ENCODE assay signal across 8 mouse cellular contexts in the genomic region with DNA sequence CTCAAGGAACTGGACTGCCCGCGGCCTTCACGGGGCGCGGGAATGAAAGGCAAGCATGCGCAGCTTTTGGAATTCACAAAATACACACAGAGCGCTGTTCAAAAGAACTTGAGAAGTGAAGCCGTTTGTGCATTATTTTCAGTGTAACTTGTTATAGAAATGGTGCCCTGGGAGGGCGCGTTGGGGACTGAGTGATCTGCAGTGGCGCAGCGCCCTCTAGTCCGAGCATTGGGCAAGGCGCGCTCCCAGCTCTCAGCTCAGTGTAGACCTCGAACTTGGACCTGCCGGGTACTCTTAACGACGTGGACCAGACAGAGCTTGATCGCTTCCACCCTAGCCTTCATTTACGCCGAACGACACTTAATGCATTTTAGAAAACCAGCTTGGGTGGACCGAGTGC. TPM values are rescaled to one million over a fixed set of nuclear protein-coding genes. Genes with fewer than 3 reads are reported as not detected.
A peak's percentile ranks its signal among the peaks of the same experiment; 100 is the strongest.
DNase-seq lines count a peak whose midpoint lies in the region; ATAC-seq and TF ChIP-seq lines count a peak whose summit lies in the region.

No protein-coding gene starts in this region.

- H3K4me1 ChIP-seq in hindbrain, embryonic 11.5 days (replicated peaks; ENCODE audit: control insufficient read depth, insufficient read depth, low read length) = no peaks in the 10 kb centered on the region
- H3K4me1 ChIP-seq in lung, embryonic 14.5 days (ENCODE audit: insufficient read depth) = no peaks in the 10 kb centered on the region

- peak; percentile 55 for ATAC-seq in hindbrain, embryonic 11.5 days (ENCODE audit: low FRiP score)
- ATAC-seq in lung, embryonic 14.5 days (ENCODE audit: insufficient read depth) = peak; percentile 75

- 0 out of 2 replicates have a peak overlapping the region, but pooled peaks have one; percentile 42 for H3K27ac ChIP-seq in hindbrain, embryonic 11.5 days (ENCODE audit: low read depth, low read length)
- peak overlapping the region; percentile 97 for H3K27ac ChIP-seq in lung, embryonic 14.5 days (ENCODE audit: low read depth)

- no peaks in the 10 kb centered on the region for H3K27me3 ChIP-seq in hindbrain, embryonic 11.5 days (ENCODE audit: control insufficient read depth, insufficient read depth, low read length)
- H3K27me3 ChIP-seq in lung, embryonic 14.5 days (ENCODE audit: insufficient read depth, low read length) = no peaks in the 10 kb centered on the region

- no peaks in the 10 kb centered on the region for H3K9me3 ChIP-seq in hindbrain, embryonic 11.5 days (ENCODE audit: control insufficient read depth, low read length)
- no peaks in the 10 kb centered on the region for H3K9me3 ChIP-seq in lung, embryonic 14.5 days (ENCODE audit: low read depth, low read length)

- peak overlapping the region; percentile 67 for H3K4me3 ChIP-seq in hindbrain, embryonic 11.5 days (ENCODE audit: low read depth, low read length)
- peak overlapping the region; percentile 68 for H3K4me3 ChIP-seq in lung, embryonic 14.5 days (ENCODE audit: low read depth, low read length)

- WGBS in hindbrain, embryonic 11.5 days = under 1% methylated on average over 24 of the region's 24 CpGs
- WGBS in lung, embryonic 14.5 days = under 1% methylated on average over 24 of the region's 24 CpGs

- TF ChIP-seq CTCF in lung, embryonic 14.5 days (IDR thresholded peaks at IDR 0.05; ENCODE audit: low read depth) = peak; percentile 92

- H3K36me3 ChIP-seq in hindbrain, embryonic 11.5 days (ENCODE audit: control insufficient read depth, insufficient read depth, low read length) = no peaks in the 10 kb centered on the region
- H3K36me3 ChIP-seq in lung, embryonic 14.5 days (ENCODE audit: insufficient read depth) = no peaks in the 10 kb centered on the region

- DNase-seq in ZHBTc4 (ENCODE audit: low read depth, low spot score) (peak; percentile 91), MN1 (ENCODE audit: low spot score) (no peak)
- peak; percentile 95 for DNase-seq in cerebellum, postnatal 10 days
- peak; percentile 73 to 85 for DNase-seq in frontal cortex, postnatal 14 days (ENCODE audit: low spot score in 2 of 2)
- peak; percentile 89 for DNase-seq in hindbrain, embryonic 11.5 days (ENCODE audit: low spot score)
- DNase-seq in layer of hippocampus, adult 9-11 months = peak; percentile 78
- peak; percentile 96 for DNase-seq in lung, embryonic 14.5 days
- peak; percentile 95 for DNase-seq in retina, embryonic 14.5 days (ENCODE audit: low spot score)

- H3K4me2 ChIP-seq in hindbrain, embryonic 11.5 days (replicated peaks; ENCODE audit: low read depth, low read length) = peak overlapping the region; percentile 82
- peak overlapping the region; percentile 82 for H3K4me2 ChIP-seq in lung, embryonic 14.5 days

- H3K9ac ChIP-seq in hindbrain, embryonic 11.5 days (ENCODE audit: low read depth, low read length) = peak overlapping the region; percentile 68
- H3K9ac ChIP-seq in lung, embryonic 14.5 days = peak overlapping the region; percentile 75

RNA-seq across cellular contexts. Expression of a gene that starts 0.5 kb away (rescaled TPM):
- 26.3 and 33.5 TPM in 2 replicates for polyA plus RNA-seq in hindbrain, embryonic 11.5 days (2014; fragmentation: Nextera tagmentation; extraction: Ambion mirVana)
- polyA plus RNA-seq in lung, embryonic 14.5 days (2014; fragmentation: Nextera tagmentation; extraction: Ambion mirVana) = 30.6 and 32.1 TPM in 2 replicates
